Mouse (Mus musculus) CH12.LX (cell line): ENCODE measurements around the gene Ptbp3. TPM values are rescaled to one million over a fixed set of nuclear protein-coding genes. Genes with fewer than 3 reads are reported as not detected.

Source experiments
- DNase-seq: peaks from one replicate; pipeline ENCODE4 v3.0.0-alpha.2; 2013; ENCODE audit errors: extremely low read depth
- H3K27ac ChIP-seq: 2 replicates; pipeline ENCODE4 v1.5.1; 2012; ENCODE audit warnings: low read depth, mild to moderate bottlenecking, control low read depth, moderate library complexity; ENCODE audit not compliant: insufficient read depth
- H3K27me3 ChIP-seq: replicated peaks from 2 replicates; pipeline ENCODE3; 2012; ENCODE audit warnings: inconsistent platforms
- H3K36me3 ChIP-seq, 2 experiments: replicated peaks in 1 of 2; 2 replicates each; pipeline versions ENCODE3 to v1.6.1; 2012; ENCODE audit warnings: inconsistent platforms in 1 of 2, low read length in 1 of 2, mild to moderate bottlenecking in 1 of 2, mixed read lengths in 1 of 2, moderate library complexity in 1 of 2; ENCODE audit not compliant: control insufficient read depth in 1 of 2, insufficient read depth in 1 of 2
- H3K4me1 ChIP-seq, 2 experiments: 2 replicates each; pipeline ENCODE4 v1.6.1; 2012; ENCODE audit warnings: inconsistent platforms in 1 of 2, moderate library complexity in 1 of 2; ENCODE audit not compliant: insufficient read depth in 2 of 2, control insufficient read depth in 1 of 2
- H3K4me2 ChIP-seq: 2 replicates; pipeline ENCODE4 v1.6.1; 2012; ENCODE audit warnings: low read depth, mild to moderate bottlenecking, control low read depth; ENCODE audit not compliant: poor library complexity, insufficient read depth, severe bottlenecking
- H3K4me3 ChIP-seq, 3 experiments: fragments of 150-350 bp in 1 of 3; sonication (generic) in 1 of 3; replicated peaks in 1 of 3; 2 replicates each; pipeline versions ENCODE3 to v1.5.1; 2011 to 2012; ENCODE audit warnings: low read depth in 2 of 3, low read length in 2 of 3, mild to moderate bottlenecking in 2 of 3, moderate library complexity in 2 of 3, control low read depth in 1 of 3, improper control_type of control experiment in 1 of 3, inconsistent platforms in 1 of 3, mixed read lengths in 1 of 3; ENCODE audit not compliant: poor library complexity in 1 of 3
- H3K79me2 ChIP-seq: replicated peaks from 2 replicates; pipeline ENCODE4 v1.6.1; 2012; ENCODE audit warnings: mild to moderate bottlenecking, moderate library complexity; ENCODE audit not compliant: control insufficient read depth, poor library complexity, insufficient read depth, severe bottlenecking; ENCODE audit errors: extremely low read depth
- H3K9ac ChIP-seq: 2 replicates; pipeline ENCODE4 v1.6.1; 2012; ENCODE audit warnings: low read depth, mild to moderate bottlenecking, control low read depth, moderate library complexity; ENCODE audit not compliant: insufficient read depth
- H3K9me3 ChIP-seq: replicated peaks from 2 replicates; pipeline ENCODE3; 2012; ENCODE audit warnings: low read length, inconsistent platforms, mixed read lengths
- BHLHE40 ChIP-seq: IDR thresholded peaks from 2 replicates; pipeline ENCODE4 v1.6.1; 2011; ENCODE audit warnings: mild to moderate bottlenecking, low read depth, low read length, improper control_type of control experiment
- CHD1 ChIP-seq: IDR thresholded peaks from 2 replicates; pipeline ENCODE4 v1.6.1; 2012; ENCODE audit warnings: low read depth, low read length, improper control_type of control experiment, inconsistent platforms
- CHD2 ChIP-seq: IDR thresholded peaks from 2 replicates; pipeline ENCODE4 v1.6.1; 2011; ENCODE audit warnings: low read length, improper control_type of control experiment
- CTCF ChIP-seq, 2 experiments: IDR thresholded peaks in 1 of 2; conservative IDR thresholded peaks in 1 of 2; 2 replicates each; pipeline ENCODE4 v1.5.1; 2011 to 2012; ENCODE audit warnings: low read depth in 2 of 2, low read length in 2 of 2, improper control_type of control experiment in 1 of 2, inconsistent platforms in 1 of 2, mild to moderate bottlenecking in 1 of 2, moderate library complexity in 1 of 2
- E2F4 ChIP-seq: IDR thresholded peaks from 2 replicates; pipeline ENCODE4 v1.6.1; 2011; ENCODE audit warnings: low read depth, low read length, improper control_type of control experiment; ENCODE audit not compliant: insufficient replicate concordance
- ELF1 ChIP-seq: IDR thresholded peaks from 2 replicates; pipeline ENCODE4 v1.6.1; 2014; ENCODE audit warnings: low read depth, mild to moderate bottlenecking, inconsistent platforms, low read length, improper control_type of control experiment
- EP300 ChIP-seq: IDR thresholded peaks from 2 replicates; pipeline ENCODE4 v1.6.1; 2011; ENCODE audit warnings: low read length, improper control_type of control experiment
- ETS1 ChIP-seq: conservative IDR thresholded peaks from 2 replicates; pipeline ENCODE4 v1.6.1; 2012; ENCODE audit warnings: low read depth, mild to moderate bottlenecking, inconsistent platforms, low read length, improper control_type of control experiment, moderate library complexity
- GABPA ChIP-seq: IDR thresholded peaks from 2 replicates; pipeline ENCODE4 v1.6.1; 2012; ENCODE audit warnings: low read depth, low read length, improper control_type of control experiment, inconsistent platforms; ENCODE audit not compliant: insufficient replicate concordance
- MAFK ChIP-seq: IDR thresholded peaks from 2 replicates; pipeline ENCODE4 v1.6.1; 2011; ENCODE audit warnings: low read length, improper control_type of control experiment; ENCODE audit not compliant: insufficient replicate concordance
- MAX ChIP-seq: IDR thresholded peaks from 2 replicates; pipeline ENCODE4 v1.6.1; 2011; ENCODE audit warnings: low read length, improper control_type of control experiment
- MAZ ChIP-seq: IDR thresholded peaks from 2 replicates; pipeline ENCODE4 v1.6.1; 2012; ENCODE audit warnings: low read depth, mild to moderate bottlenecking, inconsistent platforms, low read length, improper control_type of control experiment, moderate library complexity
- MXI1 ChIP-seq: IDR thresholded peaks from 2 replicates; pipeline ENCODE4 v1.6.1; 2011; ENCODE audit warnings: mild to moderate bottlenecking, low read depth, low read length, improper control_type of control experiment
- MYC ChIP-seq: IDR thresholded peaks from 2 replicates; pipeline ENCODE4 v1.6.1; 2011; ENCODE audit warnings: low read depth, mild to moderate bottlenecking, improper control_type of control experiment, low read length
- NELFE ChIP-seq: IDR thresholded peaks from 2 replicates; pipeline ENCODE4 v1.6.1; 2011; ENCODE audit warnings: low read depth, low read length, improper control_type of control experiment
- NRF1 ChIP-seq: IDR thresholded peaks from 2 replicates; pipeline ENCODE4 v1.6.1; 2014; ENCODE audit warnings: low read depth, mild to moderate bottlenecking, inconsistent platforms, low read length, improper control_type of control experiment, moderate library complexity
- POLR2AphosphoS2 ChIP-seq: IDR thresholded peaks from 2 replicates; pipeline ENCODE4 v1.6.1; 2011; ENCODE audit warnings: low read depth, low read length, improper control_type of control experiment
- RAD21 ChIP-seq: IDR thresholded peaks from 2 replicates; pipeline ENCODE4 v1.6.1; 2011; ENCODE audit warnings: low read depth, mild to moderate bottlenecking, low read length, improper control_type of control experiment, moderate library complexity
- SIN3A ChIP-seq: IDR thresholded peaks from 2 replicates; pipeline ENCODE4 v1.6.1; 2012; ENCODE audit warnings: low read length, improper control_type of control experiment, inconsistent platforms
- TBP ChIP-seq: conservative IDR thresholded peaks from 2 replicates; pipeline ENCODE4 v1.6.1; 2011; ENCODE audit warnings: low read depth, low read length, improper control_type of control experiment
- TCF12 ChIP-seq: IDR thresholded peaks from 2 replicates; pipeline ENCODE4 v1.6.1; 2014; ENCODE audit warnings: low read depth, mild to moderate bottlenecking, inconsistent platforms, low read length, improper control_type of control experiment
- UBTF ChIP-seq: IDR thresholded peaks from 2 replicates; pipeline ENCODE4 v1.6.1; 2012; ENCODE audit warnings: low read depth, mild to moderate bottlenecking, inconsistent platforms, low read length, improper control_type of control experiment, moderate library complexity
- USF1 ChIP-seq: IDR thresholded peaks from 2 replicates; pipeline ENCODE4 v1.6.1; 2014; ENCODE audit warnings: low read depth, mild to moderate bottlenecking, inconsistent platforms, low read length, improper control_type of control experiment
- ZC3H11A ChIP-seq: IDR thresholded peaks from 2 replicates; pipeline ENCODE4 v1.6.1; 2012; ENCODE audit warnings: low read depth, mild to moderate bottlenecking, inconsistent platforms, low read length, improper control_type of control experiment
- ZMIZ1 ChIP-seq: IDR thresholded peaks from 2 replicates; pipeline ENCODE4 v1.6.1; 2012; ENCODE audit warnings: low read depth, mild to moderate bottlenecking, inconsistent platforms, low read length, improper control_type of control experiment
- dilution Hi-C: fragments of 300-500 bp; cut with MboI; formaldehyde crosslinking; loops from 2 replicates; pipeline ENCODE4 v1.14.3; 2020; ENCODE audit warnings: low sequenced_read_pairs; ENCODE audit not compliant: extremely low pct_unique_long_range_greater_than_20kb, extremely low pct_ligation_motif_present
- in situ Hi-C: fragments of 300-500 bp; cut with MboI; formaldehyde crosslinking; loops from 3 replicates; pipeline ENCODE4 v1.14.3; 2019; ENCODE audit warnings: low sequenced_read_pairs, low pct_ligation_motif_present, low pct_unique_long_range_greater_than_20kb, mixed read lengths
- polyA plus RNA-seq: library from polyadenylated mRNA; unstranded; fragments of >175 nt; gene quantifications from 2 replicates; pipeline ENCODE4 v1.2.1, GENCODE M21; 2012; ENCODE audit warnings: low read depth; ENCODE audit not compliant: insufficient read length
- total RNA-seq, 2 experiments: library from RNA; depleted of rRNA; stranded (reverse); fragments of 300-350 nt in 1 of 2; fragments of >200 nt in 1 of 2; gene quantifications; 2 replicates each; pipeline ENCODE4 v1.2.3; 2012 to 2014

Gene Ptbp3
- total and polyA plus RNA-seq, 3 experiments, result 45.2 to 81.4 (median 48.1) TPM

DNA sequence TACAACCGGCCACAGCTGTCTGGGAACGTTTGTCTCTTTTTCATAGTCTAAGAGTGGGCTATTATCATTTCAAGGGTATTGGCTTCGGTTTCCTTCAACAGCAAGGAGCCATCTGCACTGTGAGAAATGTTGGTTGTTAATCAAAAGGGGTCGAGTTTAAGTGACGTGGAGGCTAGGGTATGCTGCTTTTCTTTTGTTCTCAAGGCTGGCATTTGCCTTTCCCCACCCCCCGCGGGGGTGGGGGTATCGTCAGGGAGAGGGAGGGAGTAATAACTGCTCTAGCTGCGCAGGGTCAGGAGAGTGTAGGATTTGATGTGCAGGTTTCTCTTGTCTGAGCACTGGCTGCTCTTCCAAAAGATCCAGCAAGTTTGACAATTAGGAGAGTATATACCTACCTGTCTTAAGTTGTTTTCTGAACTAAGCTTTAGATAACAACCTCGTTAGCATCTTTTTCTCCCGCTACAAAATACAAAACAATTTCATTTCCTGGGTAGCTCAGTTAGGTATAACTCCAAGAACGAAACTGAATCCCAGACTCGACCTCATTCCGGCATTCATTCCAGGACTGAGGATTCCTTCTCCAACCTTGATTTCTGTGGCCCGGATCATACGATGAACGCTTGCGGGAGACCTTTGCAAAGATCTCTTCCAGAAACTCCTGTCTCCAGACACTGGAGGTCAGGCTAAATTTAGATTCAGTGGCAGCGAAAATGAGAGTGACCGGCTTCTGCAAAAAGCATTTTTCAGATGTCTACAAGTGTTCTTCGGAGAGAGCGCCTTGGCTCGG is 31.5 kb upstream of the Ptbp3 start:
- peak overlapping the region; percentile 82 for H3K4me2 ChIP-seq
- TF ChIP-seq MAX (no peak), NRF1 (peak; percentile 53; the same call in 1 of the 2 replicates), MAZ (peak; percentile 88), ZMIZ1 (peak; percentile 6; the same call in 1 of the 2 replicates), CHD2 (no peak), ZC3H11A (no peak), UBTF (no peak), SIN3A (peak; percentile 23), E2F4 (no peak), NELFE (peak; percentile 2; the same call in 1 of the 2 replicates), ETS1 (no peak)
- TF ChIP-seq, all 38 proteins: peak for 5
- H3K27me3 ChIP-seq, result no peaks in the 10 kb centered on the region
- H3K4me1 ChIP-seq, result peaks cover 0 to 10% of the 10 kb centered on the region in 2 experiments; a peak in 2 of 4 replicates
- H3K4me3 ChIP-seq, result peak overlapping the region; percentile 74 to 77 (median 76)
- H3K9ac ChIP-seq, result peak overlapping the region; percentile 75
- H3K27ac ChIP-seq, result no peak overlapping the region
- no peak for DNase-seq
- no peaks in the 10 kb centered on the region for H3K79me2 ChIP-seq
- no peaks in the 10 kb centered on the region for H3K36me3 ChIP-seq
- H3K9me3 ChIP-seq, result no peaks in the 10 kb centered on the region
- dilution Hi-C loops (no loop called here), in situ Hi-C loops (no loop called here)

DNA sequence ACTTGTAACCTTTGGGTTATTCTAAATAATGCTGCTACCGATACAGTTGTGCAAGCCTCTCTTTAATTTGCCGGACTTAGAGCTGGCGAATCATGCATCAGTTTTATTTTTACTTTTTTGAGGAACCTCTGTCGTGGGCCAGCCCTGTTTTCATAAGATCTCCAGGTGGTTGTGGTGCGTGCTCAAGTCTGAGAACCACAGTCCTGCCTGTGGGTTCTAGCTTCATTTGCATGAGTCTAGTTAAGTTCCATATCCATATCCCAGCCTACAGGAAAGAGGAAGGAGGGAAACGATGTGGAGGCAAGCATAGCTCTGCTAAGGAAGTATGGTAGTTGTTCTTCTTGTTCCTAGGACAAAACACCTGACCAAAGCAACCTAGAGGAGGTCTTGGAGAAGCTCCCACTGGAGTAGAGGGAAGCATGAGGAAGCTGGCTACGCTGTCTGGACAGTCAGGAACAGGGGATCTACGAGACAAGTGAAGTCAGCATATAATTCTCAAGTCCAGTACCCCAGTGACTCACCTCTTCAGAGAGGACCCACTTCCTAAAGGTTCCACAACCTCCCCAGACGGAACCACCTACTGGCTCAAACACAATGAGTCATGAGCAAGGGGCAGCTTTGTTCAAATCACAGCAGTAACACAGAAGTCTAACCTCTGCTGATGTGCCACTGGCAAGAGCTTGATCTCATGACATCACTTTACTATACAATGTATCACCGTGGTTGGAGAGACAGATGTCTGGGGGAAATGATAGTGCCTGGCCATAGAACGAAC is 26.2 kb upstream of the Ptbp3 start:
- dilution Hi-C loops (no loop called here), in situ Hi-C loops (loop anchor here (10.0 kb wide), 1 partner anchor 481 kb away; no protein-coding TSS in a partner anchor)
- peak overlapping the region; percentile 8; the same call in 1 of the 2 replicates for H3K4me2 ChIP-seq
- H3K4me1 ChIP-seq, result peaks cover 7 to 19% of the 10 kb centered on the region in 2 experiments
- H3K4me3 ChIP-seq, result no peak overlapping the region
- H3K79me2 ChIP-seq, result no peaks in the 10 kb centered on the region
- H3K27ac ChIP-seq, result no peak overlapping the region
- TF ChIP-seq MAFK (no peak), CHD1 (no peak), MYC (no peak), ZC3H11A (no peak), UBTF (no peak), E2F4 (no peak), BHLHE40 (no peak), CHD2 (no peak), MXI1 (no peak), POLR2AphosphoS2 (no peak), TBP (no peak), TCF12 (no peak), ELF1 (no peak), GABPA (no peak), RAD21 (no peak), MAX (no peak), USF1 (no peak), EP300 (no peak), NRF1 (no peak), CTCF (conservative IDR thresholded peaks at IDR 0.05 in 1 of 2, IDR thresholded peaks at IDR 0.05 in 1 of 2; ENCODE audit: low read depth in 2 of 2, low read length in 2 of 2) (no peak)
- no peaks in the 10 kb centered on the region for H3K36me3 ChIP-seq
- no peaks in the 10 kb centered on the region for H3K9me3 ChIP-seq
- no peak for DNase-seq
- H3K9ac ChIP-seq, result no peak overlapping the region
- H3K27me3 ChIP-seq, result no peaks in the 10 kb centered on the region
